Mouse (Mus musculus) liver (tissue): Measurements from ENCODE around the gene Gpr62.
"Not testable (repeated sequence)": the region's sequence is repeated elsewhere in the genome, so short reads cannot be mapped to it uniquely, and the experiment has no call there.

Experiments used
- DNase-seq: peaks from one replicate; pipeline ENCODE4 v3.0.0-alpha.2; 2020; ENCODE audit warnings: mixed read lengths

Gene Gpr62

DNA sequence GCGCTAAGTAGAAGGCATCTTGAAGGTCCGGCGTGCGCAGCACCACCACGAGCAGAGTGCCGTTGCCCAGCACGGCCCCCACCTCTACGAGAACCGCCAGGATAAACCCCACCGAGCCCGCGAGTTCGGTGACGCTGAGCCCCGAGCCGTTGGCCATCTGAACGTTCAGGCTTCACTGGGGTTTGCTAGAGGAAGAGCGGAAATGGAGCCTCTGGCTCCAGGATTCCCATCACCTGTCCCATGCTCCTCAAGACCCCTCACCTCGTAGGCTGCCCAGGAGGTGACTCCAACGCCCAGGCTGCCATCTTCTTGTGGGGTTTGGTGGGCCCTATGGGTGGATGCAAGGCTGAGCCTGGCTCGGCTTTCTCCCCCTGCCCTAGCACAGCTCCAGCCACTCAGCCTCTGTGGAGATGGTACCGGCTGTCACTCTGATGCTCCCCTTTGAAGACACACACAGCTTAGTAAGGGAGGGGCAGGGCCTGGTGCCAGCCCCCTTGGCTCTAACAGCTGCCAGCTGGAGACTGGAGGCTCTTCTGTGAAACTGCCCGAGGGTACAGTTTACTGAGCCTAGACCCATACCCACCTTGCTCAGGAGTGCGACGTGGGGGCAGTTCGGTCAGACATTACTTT, at the start of gene Gpr62:
Gene Gpr62, minus strand, starts transcription at position 368 of the 630 bp plus-strand sequence.
- no peak for DNase-seq

DNA sequence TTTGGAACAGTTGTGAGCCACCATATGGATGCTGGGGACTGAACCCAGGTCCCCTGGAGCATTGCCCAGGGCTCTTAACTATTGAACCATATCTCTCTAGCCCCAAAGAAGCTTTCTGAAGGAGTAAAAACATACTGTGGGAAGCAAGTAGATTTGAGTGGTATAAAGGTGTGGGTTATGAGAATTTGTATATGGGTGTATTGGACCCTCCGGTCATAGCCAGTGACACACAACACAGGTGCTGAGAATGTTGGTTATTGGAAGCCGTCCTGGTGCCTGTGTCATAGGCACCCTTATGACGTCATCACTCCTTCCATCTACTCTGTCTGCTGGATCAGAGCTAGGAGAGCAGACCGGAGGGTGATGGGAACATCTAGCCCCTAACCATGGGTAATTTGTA, 48.5 kb upstream of the Gpr62 start, which contains the start of gene Iqcf5:
Gene Iqcf5, plus strand, starts transcription at position 301 of the 400 bp plus-strand sequence.
- DNase-seq = no peak

GRCm38 (mm10) chr9:106513566-106513965, 47.8 kb upstream of the Gpr62 start:
- DNase-seq = no peak

- DNase-seq = peak; percentile 27
Observed at GRCm38 (mm10) chr9:106512729-106513450, 47.2 kb upstream of the Gpr62 start.

DNA sequence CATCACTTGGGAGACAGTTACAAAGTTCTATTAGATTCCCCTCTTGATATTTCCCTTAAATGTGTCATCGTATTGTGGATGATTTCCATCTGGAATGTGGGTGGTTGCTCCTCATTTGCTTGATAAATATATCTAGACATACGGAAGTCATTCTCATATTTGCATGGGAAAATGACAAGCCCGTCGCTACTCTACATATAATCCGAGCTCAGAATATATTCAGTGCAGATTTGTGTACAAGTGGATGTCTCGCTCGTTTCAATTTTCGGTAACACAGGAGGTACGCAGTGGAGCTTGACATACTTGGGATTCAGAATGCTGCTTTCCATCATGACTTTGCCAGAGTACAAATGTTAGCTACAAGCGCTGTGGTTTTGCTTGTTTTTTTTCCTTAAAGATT, 43.6 kb upstream of the Gpr62 start:
- DNase-seq = no peak

- no peak for DNase-seq
Observed at GRCm38 (mm10) chr9:106504246-106504645, 38.5 kb upstream of the Gpr62 start.

- DNase-seq = no peak
Observed at GRCm38 (mm10) chr9:106501846-106502245, 36.1 kb upstream of the Gpr62 start.

DNA sequence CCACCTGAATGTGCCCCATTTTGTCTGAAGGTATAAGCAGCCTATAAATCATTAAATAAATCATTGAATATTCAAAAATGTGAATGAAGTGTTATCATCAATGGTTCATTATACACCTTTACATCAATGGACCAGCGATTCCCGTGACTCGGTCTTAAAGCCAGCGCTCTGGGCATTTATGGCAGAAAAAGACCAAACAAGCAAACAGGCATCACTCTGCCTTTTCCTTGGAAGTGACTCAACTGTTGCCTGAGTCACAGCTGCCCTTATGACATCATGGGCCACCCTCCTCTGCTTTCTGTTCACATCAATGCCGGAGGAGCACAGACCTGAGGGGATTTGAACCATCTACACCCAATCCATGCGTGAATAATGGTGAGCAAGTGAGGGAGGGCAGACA, 33.9 kb upstream of the Gpr62 start, which contains the start of gene Iqcf1:
Gene Iqcf1, plus strand, starts transcription at position 301 of the 400 bp plus-strand sequence.
- no peak for DNase-seq

DNA sequence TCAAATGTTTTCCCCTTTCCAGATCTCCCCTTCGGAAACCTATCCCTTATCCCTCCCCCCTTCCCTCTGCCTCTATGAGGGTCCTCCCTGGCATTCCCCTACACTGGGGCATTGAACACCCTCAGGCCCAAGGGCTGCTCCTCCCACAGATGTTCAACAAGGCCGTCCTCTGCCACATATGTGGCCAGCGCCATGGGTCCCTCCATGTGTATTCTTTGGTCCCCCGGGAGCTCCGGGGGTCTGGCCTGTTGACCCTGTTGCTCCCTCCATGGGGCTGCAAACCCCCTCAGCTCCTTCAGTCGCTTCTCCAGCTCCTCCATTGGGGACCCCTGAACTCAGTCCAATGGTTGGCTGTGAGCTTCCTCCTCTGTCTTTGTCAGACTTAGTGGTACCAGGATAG, 21.9 kb upstream of the Gpr62 start:
- DNase-seq = not testable (repeated sequence)

GRCm38 (mm10) chr9:106485076-106485475, 19.3 kb upstream of the Gpr62 start:
- DNase-seq = no peak

DNA sequence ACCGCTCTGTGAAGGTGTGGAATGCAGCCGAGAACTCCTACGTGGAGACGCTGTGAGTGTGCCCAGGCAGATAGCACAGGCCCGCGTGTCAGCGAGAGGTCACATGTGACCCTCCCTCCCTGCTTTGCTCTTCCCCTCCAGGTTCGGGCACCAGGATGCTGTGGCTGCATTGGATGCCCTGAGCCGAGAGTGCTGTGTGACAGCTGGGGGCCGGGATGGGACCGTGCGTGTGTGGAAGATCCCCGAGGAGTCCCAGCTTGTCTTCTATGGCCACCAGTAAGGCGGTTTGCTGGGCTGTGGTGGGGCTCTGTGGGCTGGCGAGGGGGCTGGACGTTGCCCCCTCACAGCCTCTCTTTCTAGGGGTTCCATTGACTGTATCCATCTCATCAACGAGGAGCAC, 17.9 kb upstream of the Gpr62 start:
- DNase-seq = no peak

DNA sequence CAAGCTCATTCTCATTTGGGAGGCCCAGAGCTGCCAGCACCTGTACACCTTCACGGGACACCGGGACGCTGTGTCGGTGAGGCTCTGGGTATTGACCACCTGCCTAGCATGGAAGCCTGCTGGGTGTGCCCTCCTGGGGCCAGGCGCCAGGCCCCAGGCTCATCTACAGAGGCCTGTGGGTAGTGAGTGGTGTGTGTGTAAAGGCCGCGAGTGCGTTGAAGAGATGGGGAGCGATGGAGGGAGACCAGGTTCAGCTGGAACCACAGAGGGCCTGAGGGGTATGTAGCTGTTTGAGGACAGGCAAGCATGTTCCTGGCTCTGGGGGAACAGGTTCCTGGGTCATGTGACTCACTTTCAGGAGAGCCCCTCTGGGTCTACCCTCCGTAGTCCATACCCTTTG, 17.4 kb upstream of the Gpr62 start:
- DNase-seq = no peak

- DNase-seq = no peak
Observed at GRCm38 (mm10) chr9:106482578-106483115, 16.9 kb upstream of the Gpr62 start.

DNA sequence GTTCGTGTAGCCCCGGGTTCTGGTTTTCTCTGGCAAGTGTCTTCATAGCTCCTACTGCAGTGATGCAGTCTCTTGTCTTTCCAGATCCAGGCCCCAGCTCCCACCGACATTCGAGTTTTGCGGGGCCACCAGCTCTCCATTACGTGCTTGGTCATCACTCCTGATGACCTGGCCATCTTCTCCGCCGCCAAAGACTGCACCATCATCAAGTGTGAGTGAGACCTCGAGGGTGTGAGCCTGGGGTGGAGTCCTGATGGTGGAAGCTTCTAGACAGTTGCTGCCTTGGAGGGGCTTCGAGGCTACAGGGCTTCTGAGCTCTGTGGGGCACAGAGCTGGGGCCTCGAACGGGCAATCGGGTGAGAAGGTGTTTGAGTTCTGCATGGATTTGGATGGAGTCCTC, 15.9 kb upstream of the Gpr62 start:
- no peak for DNase-seq

- no peak for DNase-seq
Observed at GRCm38 (mm10) chr9:106481075-106481474, 15.3 kb upstream of the Gpr62 start.

DNA sequence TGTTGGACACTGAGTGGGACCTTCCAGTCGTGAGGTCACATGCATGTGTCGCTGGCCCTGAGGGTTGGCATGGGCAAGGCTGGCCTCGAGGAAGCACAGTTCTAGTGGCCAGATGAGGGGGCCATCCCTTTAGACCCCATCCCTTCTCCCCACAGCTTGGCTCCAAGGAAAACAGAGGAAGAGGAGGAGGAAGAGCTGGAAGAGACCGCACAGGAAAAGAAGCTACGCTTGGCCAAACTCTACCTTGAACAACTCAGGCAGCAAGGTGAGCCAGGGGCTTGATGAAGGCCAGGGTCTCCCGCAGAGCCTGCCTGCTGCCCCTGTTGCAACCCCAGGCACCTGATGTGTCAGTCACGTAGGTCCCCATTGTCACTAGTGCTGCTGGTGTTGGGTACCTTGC, 14.8 kb upstream of the Gpr62 start:
- DNase-seq = no peak

DNA sequence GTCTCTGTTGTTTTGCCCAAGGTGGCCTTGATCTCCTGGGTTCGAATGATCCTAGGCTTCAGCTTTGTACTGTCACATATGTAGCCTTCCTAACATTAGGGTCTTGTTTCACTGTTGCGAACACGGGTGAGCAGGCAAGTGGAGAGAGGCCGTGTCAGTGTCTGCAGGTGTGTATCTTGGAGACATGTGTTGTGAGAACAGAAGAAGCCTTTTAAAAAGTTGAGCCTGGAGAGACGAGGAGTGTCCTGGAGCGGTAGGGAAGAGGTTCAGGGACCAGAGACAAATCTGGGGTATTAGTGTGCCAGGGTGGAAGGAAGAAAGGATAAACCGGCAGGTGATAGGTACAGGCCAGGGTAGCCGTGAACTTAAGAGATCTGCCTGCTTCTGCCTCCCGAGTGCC, 12.4 kb upstream of the Gpr62 start:
- no peak for DNase-seq

DNA sequence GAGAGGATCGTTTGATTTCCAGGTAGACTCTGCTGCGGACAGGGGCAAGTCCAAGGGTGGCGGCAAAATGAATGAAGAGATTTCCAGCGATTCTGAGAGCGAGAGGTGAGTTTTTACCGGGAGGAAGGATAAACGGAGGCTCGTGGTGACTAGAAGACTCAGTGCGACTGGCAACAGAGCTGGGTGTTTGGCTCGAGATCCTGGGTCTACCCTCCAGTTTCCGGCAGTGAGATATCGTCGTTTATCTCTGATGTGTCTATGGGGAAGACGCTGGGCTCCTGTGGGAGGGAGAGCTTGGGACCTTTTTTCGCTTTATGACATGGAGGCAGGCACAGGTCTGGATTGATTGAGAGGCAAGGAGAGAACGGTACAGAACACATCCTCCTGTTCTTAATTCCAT, 11.9 kb upstream of the Gpr62 start:
- DNase-seq = no peak

- DNase-seq = peak; percentile 99
Observed at GRCm38 (mm10) chr9:106476924-106477484, 11.3 kb upstream of the Gpr62 start, which contains the start of gene Parp3. Gene Parp3, minus strand, starts transcription at chr9:106476949.

DNA sequence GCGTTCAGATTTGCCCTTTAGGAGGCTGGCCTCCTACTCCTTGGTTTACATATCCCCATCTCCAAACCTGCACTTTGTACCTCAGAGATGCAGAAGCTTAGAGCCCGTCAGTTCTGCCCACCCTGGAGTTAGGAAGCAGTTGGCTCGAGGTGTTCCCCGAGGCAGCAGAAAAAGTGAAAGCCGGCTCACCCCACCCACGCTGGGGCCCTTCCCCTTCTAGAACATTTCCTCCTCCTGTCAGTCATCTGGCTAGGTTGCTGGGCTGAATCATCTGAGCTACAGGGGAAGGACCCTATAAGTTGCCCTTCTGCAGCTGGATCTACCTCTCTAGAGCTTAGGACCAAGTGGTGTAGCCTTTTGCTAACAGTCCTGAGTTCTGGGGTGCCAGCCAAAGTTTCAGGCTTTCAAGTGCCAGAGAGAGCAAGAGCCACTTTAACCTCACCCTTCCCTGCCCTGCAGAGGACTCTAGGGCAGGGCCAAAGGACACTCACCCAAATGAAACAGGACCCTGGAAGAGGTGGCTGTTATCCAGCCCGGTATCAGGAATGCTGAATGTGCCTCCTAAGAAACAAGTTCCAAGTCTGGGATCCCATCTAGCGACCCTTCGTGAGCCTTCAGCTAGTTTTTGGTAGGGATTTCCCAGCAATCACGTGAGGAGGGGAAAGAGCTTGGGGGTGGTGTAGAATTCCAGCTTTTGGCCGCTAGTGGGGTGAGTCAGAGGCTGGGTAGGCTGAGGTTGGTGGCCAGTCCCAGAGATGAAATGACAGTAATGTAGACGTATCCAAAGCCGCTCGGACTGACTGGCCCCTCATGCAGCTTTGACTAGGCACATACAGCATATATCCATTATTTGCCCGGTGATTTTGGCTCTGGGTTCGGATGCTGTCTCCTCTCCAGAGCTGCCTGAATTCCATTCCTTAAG, 10.5 kb upstream of the Gpr62 start:
- no peak for DNase-seq

DNA sequence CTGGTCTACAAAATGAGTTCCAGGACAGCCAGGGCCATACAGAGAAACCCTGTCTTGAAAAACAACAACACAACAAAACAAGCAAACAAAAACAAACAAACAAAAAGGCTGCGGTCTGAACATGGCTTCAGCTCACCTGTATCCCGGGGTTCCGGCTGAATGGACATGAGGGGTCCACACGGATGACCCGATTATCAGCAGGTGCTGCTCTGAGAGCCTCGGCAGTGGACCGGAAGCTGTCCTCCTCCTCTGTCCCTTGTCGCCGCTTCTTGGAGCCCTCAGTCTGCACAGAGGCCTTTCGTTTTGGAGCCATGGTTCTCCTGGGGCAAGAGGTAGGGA, 9.9 kb upstream of the Gpr62 start, which contains the start of gene Rrp9:
Gene Rrp9, plus strand, starts transcription at position 301 of the 339 bp plus-strand sequence.
- no peak for DNase-seq

GRCm38 (mm10) chr9:106475046-106475445, 9.3 kb upstream of the Gpr62 start:
- DNase-seq = no peak

DNA sequence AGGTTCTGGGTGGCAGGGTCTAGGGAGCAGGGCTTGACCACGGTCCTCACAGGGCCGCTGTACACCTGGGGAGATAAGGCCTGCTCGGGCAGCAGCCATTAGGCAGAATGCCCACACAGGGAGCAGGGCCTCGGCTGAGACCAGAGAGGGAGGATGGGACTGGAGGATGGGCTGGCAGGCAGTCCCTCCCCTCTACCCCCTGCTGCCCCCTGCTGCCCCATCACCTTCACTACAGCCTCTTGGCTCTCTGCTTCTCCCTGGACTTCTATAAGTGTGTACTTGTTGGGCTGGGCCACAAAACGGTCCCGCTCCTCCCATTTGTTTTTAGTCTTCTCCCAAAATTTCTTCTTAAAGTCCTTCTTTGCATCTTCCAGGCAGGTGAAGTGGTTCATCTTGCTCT, 8.7 kb upstream of the Gpr62 start:
- DNase-seq = peak; percentile 74
